19 mouse cellular contexts compared by ENCODE assay signal in the genomic region with DNA sequence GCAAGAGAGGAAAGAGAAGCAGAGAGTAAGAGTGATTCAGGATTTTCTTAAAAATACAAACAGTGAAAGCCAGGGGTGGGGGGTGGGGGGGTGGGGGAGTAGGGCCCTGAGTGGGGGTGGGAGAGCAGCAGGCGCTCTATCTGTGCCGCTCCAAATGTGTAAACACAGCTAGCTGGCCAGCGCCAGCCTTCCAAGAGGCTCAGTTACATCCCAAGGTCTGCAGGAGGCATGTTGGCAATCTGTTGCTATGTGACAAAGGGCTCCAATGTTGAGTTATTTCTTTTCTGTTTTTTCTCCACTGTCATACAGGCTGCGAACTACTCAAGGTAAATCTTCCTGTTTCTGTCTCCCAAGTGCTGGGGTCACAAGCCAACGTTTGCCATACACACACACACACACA. TPM values are rescaled to one million over a fixed set of nuclear protein-coding genes. Genes with fewer than 3 reads are reported as not detected.
DNase-seq lines count a peak whose midpoint lies in the region; ATAC-seq and TF ChIP-seq lines count a peak whose summit lies in the region.
"Had no signal": no experiment of that assay in that cellular context is flagged by ENCODE, and none has a peak within 500 bp of the region (broad histone marks: within the 10 kb centered on the region; RNA-seq: fewer than 3 reads in every experiment).

No protein-coding gene starts in this region.

- TF ChIP-seq EP300 in liver, postnatal 0 days (IDR thresholded peaks at IDR 0.05; ENCODE audit: low read depth) = no peak

- no peak for ATAC-seq in liver, postnatal 0 days
- ATAC-seq: liver, embryonic 12.5 days; midbrain, embryonic 15.5 days had no signal

- TF ChIP-seq POLR2A in cerebellum, adult 2 months (IDR thresholded peaks at IDR 0.05; ENCODE audit: borderline replicate concordance, insufficient read depth, low read length) = no peak
- TF ChIP-seq POLR2A in liver, adult 2 months (IDR thresholded peaks at IDR 0.05; ENCODE audit: extremely low read depth, insufficient read depth, low read length) = no peak

- H3K4me3 ChIP-seq in cerebellum, adult 2 months (replicated peaks; ENCODE audit: insufficient read depth, low read depth, low read length) = no peak overlapping the region
- H3K4me3 ChIP-seq in liver, adult 2 months (ENCODE audit: insufficient read depth, low read depth, low read length) = no peak overlapping the region
- H3K4me3 ChIP-seq in liver, postnatal 0 days (ENCODE audit: low read depth, low read length) = no peak overlapping the region
- H3K4me3 ChIP-seq: embryonic facial prominence, embryonic 12.5 days; liver, embryonic 12.5 days; midbrain, embryonic 15.5 days; neural tube, embryonic 12.5 days had no signal

- H3K9ac ChIP-seq in liver, adult 2 months (ENCODE audit: low read depth, low read length) = no peak overlapping the region
- no peak overlapping the region for H3K9ac ChIP-seq in liver, postnatal 0 days (replicated peaks)
- H3K9ac ChIP-seq: embryonic facial prominence, embryonic 12.5 days; liver, embryonic 12.5 days; midbrain, embryonic 15.5 days; neural tube, embryonic 12.5 days had no signal

- H3K9me3 ChIP-seq in liver, postnatal 0 days (ENCODE audit: low read length) = no peaks in the 10 kb centered on the region
- H3K9me3 ChIP-seq: embryonic facial prominence, embryonic 12.5 days; liver, embryonic 12.5 days; midbrain, embryonic 15.5 days; neural tube, embryonic 12.5 days had no signal

- TF ChIP-seq CTCF in cerebellum, adult 2 months (IDR thresholded peaks at IDR 0.05; ENCODE audit: borderline replicate concordance, insufficient read depth, low read depth, low read length) = no peak
- TF ChIP-seq CTCF in liver, adult 2 months (IDR thresholded peaks at IDR 0.05; ENCODE audit: low read depth, low read length) = no peak
- TF ChIP-seq CTCF in liver, postnatal 0 days (IDR thresholded peaks at IDR 0.05; ENCODE audit: low read depth) = no peak

- H3K36me3 ChIP-seq in liver, adult 2 months (ENCODE audit: control insufficient read depth, insufficient read depth, low read length) = no peaks in the 10 kb centered on the region
- H3K36me3 ChIP-seq in liver, postnatal 0 days (replicated peaks; ENCODE audit: insufficient read depth, low read length) = no peaks in the 10 kb centered on the region
- H3K36me3 ChIP-seq: embryonic facial prominence, embryonic 12.5 days; liver, embryonic 12.5 days; midbrain, embryonic 15.5 days; neural tube, embryonic 12.5 days had no signal

- no peaks in the 10 kb centered on the region for H3K4me1 ChIP-seq in cerebellum, adult 2 months (ENCODE audit: control insufficient read depth, insufficient read depth, low read length)
- no peaks in the 10 kb centered on the region for H3K4me1 ChIP-seq in liver, adult 2 months (ENCODE audit: control insufficient read depth, insufficient read depth, low read length)
- no peaks in the 10 kb centered on the region for H3K4me1 ChIP-seq in liver, postnatal 0 days (ENCODE audit: insufficient read depth)
- H3K4me1 ChIP-seq: liver, embryonic 12.5 days; midbrain, embryonic 15.5 days; neural tube, embryonic 12.5 days had no signal

- H3K4me2 ChIP-seq in liver, postnatal 0 days (ENCODE audit: low read depth, low read length) = no peak overlapping the region
- H3K4me2 ChIP-seq: embryonic facial prominence, embryonic 12.5 days; liver, embryonic 12.5 days; midbrain, embryonic 15.5 days; neural tube, embryonic 12.5 days had no signal

- no peaks in the 10 kb centered on the region for H3K27me3 ChIP-seq in cerebellum, adult 2 months (ENCODE audit: control insufficient read depth, insufficient read depth, low read length)
- no peaks in the 10 kb centered on the region for H3K27me3 ChIP-seq in liver, adult 2 months (ENCODE audit: control insufficient read depth, insufficient read depth, low read length)
- no peaks in the 10 kb centered on the region for H3K27me3 ChIP-seq in liver, postnatal 0 days (ENCODE audit: insufficient read depth, low read length)
- H3K27me3 ChIP-seq: embryonic facial prominence, embryonic 12.5 days; midbrain, embryonic 15.5 days; neural tube, embryonic 12.5 days had no signal

- 6% methylated on average over 5 of the region's 5 CpGs for WGBS in cerebellum, adult 2 months
- WGBS in liver, adult 2 months = 30% methylated on average over 5 of the region's 5 CpGs
- 42% methylated on average over 4 of the region's 5 CpGs for WGBS in liver, postnatal 0 days (ENCODE audit: insufficient replicate concordance)

- peak; percentile 37 to 67 for DNase-seq in cerebellum, adult 2 months
- no peak for DNase-seq in cerebellum, postnatal 4 days (ENCODE audit: low spot score in 2 of 2)
- DNase-seq in liver, adult 2 months (ENCODE audit: extremely low read depth, low read depth, low spot score) = peak; percentile 10
- DNase-seq in liver, postnatal 0 days = no peak
- peak; percentile 53 for DNase-seq in adrenal gland, postnatal 10 days
- DNase-seq in embryo, embryonic 10.5 days (ENCODE audit: low spot score) = peak; percentile 17
- no peak for DNase-seq in retina, postnatal 1 day
- DNase-seq in lung, postnatal 25 days (ENCODE audit: low spot score) = no peak
- DNase-seq: heart, adult 11 months; kidney, adult 9 months; lung, postnatal 14 days; thymus, adult 18-20 months had no signal

- no peaks in the 10 kb centered on the region for H3K79me2 ChIP-seq in liver, adult 2 months (ENCODE audit: control insufficient read depth, insufficient read depth, low read length)

- no peak overlapping the region; the same call in 1 of the 2 replicates for H3K27ac ChIP-seq in cerebellum, adult 2 months (ENCODE audit: insufficient read depth, low read length)
- no peak overlapping the region for H3K27ac ChIP-seq in liver, adult 2 months (replicated peaks; ENCODE audit: insufficient read depth, low read depth, low read length)
- no peak overlapping the region for H3K27ac ChIP-seq in liver, postnatal 0 days (ENCODE audit: low read depth)
- H3K27ac ChIP-seq: embryonic facial prominence, embryonic 12.5 days; liver, embryonic 12.5 days; midbrain, embryonic 15.5 days; neural tube, embryonic 12.5 days had no signal

RNA-seq across cellular contexts. Expression of a gene that starts 9.4 kb away (rescaled TPM):
- 0.08 TPM in 2 replicates for polyA plus RNA-seq in cerebellum, adult 2 months (2012; rRNA removed)
- total RNA-seq in liver, adult 2 months (2014; rRNA removed) = not detected in 2 replicates
- 0.14 TPM in 1 of 2 replicates, not detected in the other for polyA plus RNA-seq in liver, adult 2 months (2012; rRNA removed)
- polyA plus RNA-seq in liver, postnatal 0 days (2015; fragmentation: Nextera tagmentation; extraction: Ambion mirVana) = not detected in 2 replicates
- under 1 TPM; 0.72 to 0.79 TPM for total RNA-seq in adrenal gland, postnatal 10 days (2021)
- polyA plus RNA-seq: embryonic facial prominence, embryonic 12.5 days; forebrain, embryonic 11.5 days; heart, postnatal 0 days; liver, embryonic 12.5 days; midbrain, embryonic 15.5 days; neural tube, embryonic 12.5 days had no signal

RNA-seq across cellular contexts. Expression of a gene that starts 33.4 kb away (rescaled TPM):
- polyA plus RNA-seq in cerebellum, adult 2 months (2012; rRNA removed) = 174 and 188 TPM in 2 replicates
- 2.5 and 3.0 TPM in 2 replicates for total RNA-seq in liver, adult 2 months (2014; rRNA removed)
- 13.9 and 16.3 TPM in 2 replicates for polyA plus RNA-seq in liver, adult 2 months (2012; rRNA removed)
- polyA plus RNA-seq in liver, postnatal 0 days (2015; fragmentation: Nextera tagmentation; extraction: Ambion mirVana) = 16.7 and 20.5 TPM in 2 replicates
- 10 to 100 TPM; 63.1 to 63.7 TPM for total RNA-seq in adrenal gland, postnatal 10 days (2021)

RNA-seq across cellular contexts. Expression of a gene that starts 34.0 kb away (rescaled TPM):
- polyA plus RNA-seq in cerebellum, adult 2 months (2012; rRNA removed) = 0.29 and 0.54 TPM in 2 replicates
- 0.74 and 1.6 TPM in 2 replicates for total RNA-seq in liver, adult 2 months (2014; rRNA removed)
- polyA plus RNA-seq in liver, adult 2 months (2012; rRNA removed) = 1.1 and 2.4 TPM in 2 replicates
- 0.59 and 1.1 TPM in 2 replicates for polyA plus RNA-seq in liver, postnatal 0 days (2015; fragmentation: Nextera tagmentation; extraction: Ambion mirVana)
- total RNA-seq in adrenal gland, postnatal 10 days (2021) = 1 to 10 TPM in 1 of 2 experiments, under 1 TPM in 1; 0.57 to 1.6 TPM
- polyA plus RNA-seq: embryonic facial prominence, embryonic 12.5 days; forebrain, embryonic 11.5 days; midbrain, embryonic 15.5 days; neural tube, embryonic 12.5 days had no signal

RNA-seq across cellular contexts. Expression of a gene that starts 46.7 kb away (rescaled TPM):
- polyA plus RNA-seq in cerebellum, adult 2 months (2012; rRNA removed) = 66.7 and 67.9 TPM in 2 replicates
- 7.2 and 10.5 TPM in 2 replicates for total RNA-seq in liver, adult 2 months (2014; rRNA removed)
- polyA plus RNA-seq in liver, adult 2 months (2012; rRNA removed) = 19.1 and 20.5 TPM in 2 replicates
- polyA plus RNA-seq in liver, postnatal 0 days (2015; fragmentation: Nextera tagmentation; extraction: Ambion mirVana) = 38.6 and 41.6 TPM in 2 replicates
- 10 to 100 TPM; 19.6 to 21.8 TPM for total RNA-seq in adrenal gland, postnatal 10 days (2021)

RNA-seq across cellular contexts. Expression of a gene that starts 51.4 kb away (rescaled TPM):
- polyA plus RNA-seq in cerebellum, adult 2 months (2012; rRNA removed) = 0.21 TPM in 1 of 2 replicates, not detected in the other
- 0.27 and 0.28 TPM in 2 replicates for total RNA-seq in liver, adult 2 months (2014; rRNA removed)
- polyA plus RNA-seq in liver, adult 2 months (2012; rRNA removed) = not detected in 2 replicates
- polyA plus RNA-seq in liver, postnatal 0 days (2015; fragmentation: Nextera tagmentation; extraction: Ambion mirVana) = not detected in 2 replicates
- 10 to 100 TPM; 16.9 to 18.2 TPM for total RNA-seq in adrenal gland, postnatal 10 days (2021)
- total RNA-seq: left cerebral cortex, postnatal 25 days had no signal
- polyA plus RNA-seq: forebrain, embryonic 11.5 days; heart, postnatal 0 days; liver, embryonic 12.5 days; midbrain, embryonic 15.5 days; neural tube, embryonic 12.5 days had no signal

Comparison
In these comparisons a context has a peak if more than half of its experiments do, and no peak if none do; other contexts are left out.
1. DNase-seq: peak in cerebellum, adult 2 months (2 of 2), liver, adult 2 months (single experiment), adrenal gland, postnatal 10 days (single experiment) and embryo, embryonic 10.5 days (single experiment); none in cerebellum, postnatal 4 days (0 of 2), liver, postnatal 0 days (single experiment), retina, postnatal 1 day (single experiment) and lung, postnatal 25 days (single experiment).